19 mouse cellular contexts compared by ENCODE assay signal in the genomic region with DNA sequence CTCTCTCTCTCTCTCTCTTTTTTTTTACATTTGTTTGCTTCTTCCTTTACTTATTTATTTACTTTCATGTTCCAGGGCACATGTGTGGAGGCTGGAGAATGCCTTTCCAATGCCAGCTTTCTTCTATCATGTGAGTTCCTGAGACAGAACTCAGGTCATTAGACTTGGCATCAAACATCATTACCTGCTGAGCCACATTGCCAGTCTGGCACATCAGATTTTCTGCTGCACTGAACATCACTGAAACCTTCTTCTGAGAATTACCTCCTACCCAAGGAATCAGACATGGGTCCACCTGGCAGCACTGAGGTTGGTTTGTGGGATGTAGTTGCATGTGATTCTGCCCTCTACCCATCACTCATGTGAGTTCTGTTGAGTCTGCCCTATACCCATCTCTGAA.
A peak's percentile ranks its signal among the peaks of the same experiment; 100 is the strongest.
DNase-seq lines count a peak whose midpoint lies in the region; ATAC-seq and TF ChIP-seq lines count a peak whose summit lies in the region.
"Had no signal": no experiment of that assay in that cellular context is flagged by ENCODE, and none has a peak within 500 bp of the region (broad histone marks: within the 10 kb centered on the region; RNA-seq: fewer than 3 reads in every experiment).

No protein-coding gene starts in this region.

- ATAC-seq in hindbrain, postnatal 0 days, result no peak
- no peak for ATAC-seq in erythroid progenitor cell, adult 5-6 weeks (replicated peaks; ENCODE audit: low FRiP score, poor library complexity, severe bottlenecking)
- ATAC-seq: forebrain, embryonic 13.5 days; forebrain, postnatal 0 days; intestine, postnatal 0 days had no signal

- H3K27ac ChIP-seq in hindbrain, postnatal 0 days, result no peak overlapping the region
- H3K27ac ChIP-seq in hindbrain, embryonic 10.5 days, result no peak overlapping the region
- H3K27ac ChIP-seq: embryonic facial prominence, embryonic 13.5 days; forebrain, embryonic 13.5 days; heart, adult 2 months; heart, embryonic 13.5 days; hindbrain, embryonic 13.5 days had no signal

- H3K9me3 ChIP-seq in hindbrain, postnatal 0 days (ENCODE audit: low read length), result no peaks in the 10 kb centered on the region
- no peaks in the 10 kb centered on the region for H3K9me3 ChIP-seq in hindbrain, embryonic 10.5 days
- H3K9me3 ChIP-seq: embryonic facial prominence, embryonic 13.5 days; forebrain, embryonic 13.5 days; heart, embryonic 13.5 days; hindbrain, embryonic 13.5 days had no signal

- H3K27me3 ChIP-seq in hindbrain, postnatal 0 days (ENCODE audit: insufficient read depth, low read length), result no peaks in the 10 kb centered on the region
- H3K27me3 ChIP-seq in hindbrain, embryonic 10.5 days (ENCODE audit: insufficient read depth, poor library complexity, severe bottlenecking), result no peaks in the 10 kb centered on the region
- H3K27me3 ChIP-seq: embryonic facial prominence, embryonic 13.5 days; forebrain, embryonic 13.5 days; heart, embryonic 13.5 days; hindbrain, embryonic 13.5 days had no signal

- TF ChIP-seq CTCF in hindbrain, postnatal 0 days (IDR thresholded peaks at IDR 0.05; ENCODE audit: low read depth), result no peak
- TF ChIP-seq CTCF in brain, embryonic 14.5 days (IDR thresholded peaks at IDR 0.05; ENCODE audit: borderline replicate concordance, extremely low read depth, insufficient read depth, insufficient read length), result no peak

- H3K4me2 ChIP-seq in hindbrain, postnatal 0 days (ENCODE audit: low read depth, low read length), result no peak overlapping the region
- H3K4me2 ChIP-seq: embryonic facial prominence, embryonic 13.5 days; forebrain, embryonic 13.5 days; heart, embryonic 13.5 days; hindbrain, embryonic 13.5 days had no signal

- peak; percentile 52 for DNase-seq in hindbrain, postnatal 0 days (ENCODE audit: low spot score)
- no peak for DNase-seq in hindbrain, embryonic 10.5 days (ENCODE audit: low spot score)
- DNase-seq in brain, embryonic 14.5 days (ENCODE audit: low read depth), result peak; percentile 12
- peak; percentile 15 for DNase-seq in cerebellum, adult 8-10 months
- DNase-seq in cerebellum, postnatal 14 days, result peak; percentile 75 to 82
- DNase-seq in heart, adult 9 months (ENCODE audit: low spot score in 2 of 2), result no peak
- no peak for DNase-seq in right cerebral cortex, postnatal 14 days
- DNase-seq: adrenal gland, postnatal 10 days; forebrain, postnatal 0 days; gastrocnemius, postnatal 14 days; heart, adult 2 months; heart, postnatal 36 days; kidney, adult 8-10 months had no signal

- H3K4me3 ChIP-seq in hindbrain, postnatal 0 days (ENCODE audit: low read length), result no peak overlapping the region
- H3K4me3 ChIP-seq in hindbrain, embryonic 10.5 days, result no peak overlapping the region
- H3K4me3 ChIP-seq: embryonic facial prominence, embryonic 13.5 days; forebrain, embryonic 13.5 days; heart, adult 2 months; heart, embryonic 13.5 days; hindbrain, embryonic 13.5 days had no signal

- no peaks in the 10 kb centered on the region for H3K4me1 ChIP-seq in hindbrain, postnatal 0 days (ENCODE audit: insufficient read depth, low read length)
- H3K4me1 ChIP-seq in hindbrain, embryonic 10.5 days (replicated peaks), result no peaks in the 10 kb centered on the region
- H3K4me1 ChIP-seq: embryonic facial prominence, embryonic 13.5 days; forebrain, embryonic 13.5 days; heart, embryonic 13.5 days; hindbrain, embryonic 13.5 days had no signal

- H3K9ac ChIP-seq in hindbrain, postnatal 0 days (replicated peaks; ENCODE audit: low read length), result no peak overlapping the region
- H3K9ac ChIP-seq: embryonic facial prominence, embryonic 13.5 days; forebrain, embryonic 13.5 days; forebrain, postnatal 0 days; heart, embryonic 13.5 days; hindbrain, embryonic 13.5 days had no signal

- no peak for TF ChIP-seq POLR2A in brain, embryonic 14.5 days (IDR thresholded peaks at IDR 0.05; ENCODE audit: borderline replicate concordance, extremely low read depth, insufficient read depth, insufficient read length, poor library complexity, severe bottlenecking)

- no peaks in the 10 kb centered on the region for H3K36me3 ChIP-seq in hindbrain, postnatal 0 days (ENCODE audit: insufficient read depth, low read length)
- no peaks in the 10 kb centered on the region for H3K36me3 ChIP-seq in hindbrain, embryonic 10.5 days
- H3K36me3 ChIP-seq: embryonic facial prominence, embryonic 13.5 days; heart, embryonic 13.5 days; hindbrain, embryonic 13.5 days had no signal

Comparison
In these comparisons a context has a peak if more than half of its experiments do, and no peak if none do; other contexts are left out.
1. DNase-seq: peak in hindbrain, postnatal 0 days (single experiment), brain, embryonic 14.5 days (single experiment), cerebellum, adult 8-10 months (single experiment) and cerebellum, postnatal 14 days (2 of 2); none in hindbrain, embryonic 10.5 days (single experiment), heart, adult 9 months (0 of 2) and right cerebral cortex, postnatal 14 days (single experiment).